In genomic region chr12:28831066-28831733, GRCm38 (mm10) we compare ENCODE assay signal across 9 mouse cellular contexts.
DNase-seq lines count a peak whose midpoint lies in the region; ATAC-seq and TF ChIP-seq lines count a peak whose summit lies in the region.
"Had no signal": no experiment of that assay in that cellular context is flagged by ENCODE, and none has a peak within 500 bp of the region (broad histone marks: within the 10 kb centered on the region; RNA-seq: fewer than 3 reads in every experiment).

No protein-coding gene starts in this region.

- no peaks in the 10 kb centered on the region for H3K9me3 ChIP-seq in hindbrain, embryonic 14.5 days (ENCODE audit: control insufficient read depth, low read length)
- H3K9me3 ChIP-seq in midbrain, postnatal 0 days (ENCODE audit: low read length): no peaks in the 10 kb centered on the region
- H3K9me3 ChIP-seq: limb, embryonic 13.5 days had no signal

- no peak overlapping the region for H3K4me2 ChIP-seq in hindbrain, embryonic 14.5 days (replicated peaks)
- H3K4me2 ChIP-seq in midbrain, postnatal 0 days (ENCODE audit: low read depth, low read length, poor library complexity, severe bottlenecking): no peak overlapping the region
- H3K4me2 ChIP-seq: limb, embryonic 13.5 days had no signal

- no peak for ATAC-seq in hindbrain, embryonic 14.5 days (ENCODE audit: low FRiP score)
- no peak for ATAC-seq in midbrain, postnatal 0 days (ENCODE audit: low FRiP score)

- no peak overlapping the region for H3K27ac ChIP-seq in hindbrain, embryonic 14.5 days
- H3K27ac ChIP-seq in midbrain, postnatal 0 days (ENCODE audit: low read depth, low read length): no peak overlapping the region
- H3K27ac ChIP-seq: limb, embryonic 13.5 days had no signal

- H3K4me1 ChIP-seq in hindbrain, embryonic 14.5 days (replicated peaks; ENCODE audit: control insufficient read depth, insufficient read depth, low read length): no peaks in the 10 kb centered on the region
- H3K4me1 ChIP-seq in midbrain, postnatal 0 days (ENCODE audit: insufficient read depth, low read length): no peaks in the 10 kb centered on the region
- H3K4me1 ChIP-seq: limb, embryonic 13.5 days had no signal

- peak; percentile 78 for TF ChIP-seq CTCF in midbrain, postnatal 0 days (IDR thresholded peaks at IDR 0.05)

- 51% methylated on average over 7 of the region's 7 CpGs for WGBS in hindbrain, embryonic 14.5 days
- WGBS in midbrain, postnatal 0 days: 57% methylated on average over 7 of the region's 7 CpGs

- no peak overlapping the region for H3K9ac ChIP-seq in hindbrain, embryonic 14.5 days
- H3K9ac ChIP-seq in midbrain, postnatal 0 days (replicated peaks; ENCODE audit: low read length, poor library complexity, severe bottlenecking): no peak overlapping the region
- H3K9ac ChIP-seq: limb, embryonic 13.5 days had no signal

- H3K4me3 ChIP-seq in hindbrain, embryonic 14.5 days (replicated peaks; ENCODE audit: low read length): no peak overlapping the region
- H3K4me3 ChIP-seq in midbrain, postnatal 0 days (ENCODE audit: low read depth, low read length): no peak overlapping the region
- H3K4me3 ChIP-seq: limb, embryonic 13.5 days had no signal

- DNase-seq in gastrocnemius, adult 18-20 months (ENCODE audit: low spot score): peak; percentile 23
- DNase-seq in gastrocnemius, adult 8-10 months (ENCODE audit: low spot score in 2 of 2): no peak
- DNase-seq in WW6 (ENCODE audit: low read depth, low spot score): peak; percentile 18
- DNase-seq in embryo, embryonic 10.5 days (ENCODE audit: low spot score): peak; percentile 75
- peak; percentile 46 for DNase-seq in hindbrain, embryonic 14.5 days (ENCODE audit: low spot score)
- peak; percentile 62 for DNase-seq in left cerebral cortex, adult 11 months (ENCODE audit: low spot score)
- peak; percentile 63 for DNase-seq in midbrain, postnatal 0 days (ENCODE audit: low spot score)
- peak; percentile 63 for DNase-seq in thymus, postnatal 4 days

- H3K36me3 ChIP-seq in hindbrain, embryonic 14.5 days (replicated peaks; ENCODE audit: control insufficient read depth, insufficient read depth): peaks cover 10% of the 10 kb centered on the region; the same call in 1 of the 2 replicates
- peaks cover 7% of the 10 kb centered on the region; the same call in 1 of the 2 replicates for H3K36me3 ChIP-seq in midbrain, postnatal 0 days (ENCODE audit: insufficient read depth, low read length)

- H3K27me3 ChIP-seq in hindbrain, embryonic 14.5 days (ENCODE audit: control insufficient read depth, insufficient read depth, low read length): no peaks in the 10 kb centered on the region
- H3K27me3 ChIP-seq in midbrain, postnatal 0 days (ENCODE audit: insufficient read depth, low read length): no peaks in the 10 kb centered on the region
- H3K27me3 ChIP-seq: limb, embryonic 13.5 days had no signal

Comparison
In these comparisons a context has a peak if more than half of its experiments do, and no peak if none do; other contexts are left out.
1. DNase-seq: peak in gastrocnemius, adult 18-20 months (single experiment), WW6 (single experiment), embryo, embryonic 10.5 days (single experiment), hindbrain, embryonic 14.5 days (single experiment), left cerebral cortex, adult 11 months (single experiment), midbrain, postnatal 0 days (single experiment) and thymus, postnatal 4 days (single experiment); none in gastrocnemius, adult 8-10 months (0 of 2).